Mouse (Mus musculus) brain, embryonic 14.5 days (tissue): ENCODE data around the gene Arhgap4.

ENCODE experiments used
- CTCF ChIP-seq: fragments of 200-500 bp; IDR thresholded peaks from 2 replicates; pipeline ENCODE4 v1.5.1; 2012; ENCODE audit warnings: inconsistent platforms, mild to moderate bottlenecking, moderate library complexity, borderline replicate concordance; ENCODE audit not compliant: insufficient read depth, insufficient read length; ENCODE audit errors: extremely low read depth
- POLR2A ChIP-seq: fragments of 200-500 bp; IDR thresholded peaks from 2 replicates; pipeline ENCODE4 v1.6.1; 2012; ENCODE audit warnings: mild to moderate bottlenecking, inconsistent platforms, borderline replicate concordance; ENCODE audit not compliant: poor library complexity, insufficient read depth, insufficient read length, severe bottlenecking; ENCODE audit errors: extremely low read depth

- TF ChIP-seq CTCF = peak; percentile 55; the same call in 1 of the 2 replicates
- 0 out of 2 replicates have a peak, but pooled peaks have one; percentile 3 for TF ChIP-seq POLR2A
These were observed 6.6 kb downstream of the Arhgap4 start for GRCm38 (mm10) chrX:73914827-73915703.
